Mouse (Mus musculus): ENCODE results near the gene Ccdc142. TPM values are rescaled to one million over a fixed set of nuclear protein-coding genes. Genes with fewer than 3 reads are reported as not detected.

Gene Ccdc142
- 1 to 10 TPM; 2.3 to 2.7 TPM for total RNA-seq (2021)

DNA sequence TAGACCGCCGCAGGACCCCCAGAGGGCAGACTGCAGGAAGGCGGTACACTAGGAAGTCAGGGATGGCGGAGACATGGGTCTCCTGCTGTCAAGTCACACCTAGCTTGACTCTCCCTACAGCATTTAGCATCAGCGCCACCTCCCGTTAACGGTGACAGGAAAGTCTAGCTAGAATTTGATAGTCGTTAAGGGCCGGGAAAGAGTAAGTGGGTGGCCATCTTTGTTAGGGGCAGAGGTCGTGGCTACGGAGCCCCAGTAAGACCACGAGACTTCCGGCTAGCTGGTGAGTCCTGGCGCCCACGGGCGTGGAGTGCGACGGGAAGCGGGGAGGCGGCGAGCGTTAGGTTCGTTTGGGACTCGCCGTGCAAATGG, at the start of gene Ccdc142, which contains the start of gene Gm42688:
Ccdc142 (plus strand) TSS at position 286 of the 372 bp plus-strand sequence.
Gm42688 (plus strand) TSS at position 302 of the 372 bp plus-strand sequence.
- intact Hi-C loops (cut with DNase I) = loop anchor here (1.0 to 2.0 kb wide), 2 partner anchors 47 to 105 kb away; partner anchors contain the start of genes Aup1 and Htra2

GRCm38 (mm10) chr6:83053136-83053960, 48.1 kb upstream of the Ccdc142 start:
- intact Hi-C loops (cut with DNase I) = no loop called here
- peak in 1 of 2 experiments; percentile 52 for DNase-seq

More for the DNA sequence above, at the start of gene Ccdc142, which contains the start of gene Gm42688:
- DNase-seq = peak; percentile 93 to 94

GRCm38 (mm10) chr6:83054074-83054851, 47.1 kb upstream of the Ccdc142 start, which contains the start of gene Aup1:
Aup1 (plus strand) TSS chr6:83054521.
- peak; percentile 97 for DNase-seq
- intact Hi-C loops (cut with DNase I) = loop anchor here (2.0 kb wide), 1 partner anchor 47 kb away; the partner anchor contains the start of genes Ccdc142 and Gm42688

- DNase-seq = no peak
- intact Hi-C loops (cut with DNase I) = loop anchor here (1.0 to 2.0 kb wide), 2 partner anchors 46 to 58 kb away; partner anchors contain the start of genes Ccdc142 and Gm42688
These were observed 46.5 kb upstream of the Ccdc142 start, which contains the start of gene Htra2 for GRCm38 (mm10) chr6:83054871-83055431. Htra2 (minus strand) TSS chr6:83055273.

GRCm38 (mm10) chr6:83057790-83058189, 43.6 kb upstream of the Ccdc142 start, which contains the start of gene Dqx1:
Dqx1 (plus strand) TSS chr6:83057844.
- no peak for DNase-seq
- intact Hi-C loops (cut with DNase I) = no loop called here

DNA sequence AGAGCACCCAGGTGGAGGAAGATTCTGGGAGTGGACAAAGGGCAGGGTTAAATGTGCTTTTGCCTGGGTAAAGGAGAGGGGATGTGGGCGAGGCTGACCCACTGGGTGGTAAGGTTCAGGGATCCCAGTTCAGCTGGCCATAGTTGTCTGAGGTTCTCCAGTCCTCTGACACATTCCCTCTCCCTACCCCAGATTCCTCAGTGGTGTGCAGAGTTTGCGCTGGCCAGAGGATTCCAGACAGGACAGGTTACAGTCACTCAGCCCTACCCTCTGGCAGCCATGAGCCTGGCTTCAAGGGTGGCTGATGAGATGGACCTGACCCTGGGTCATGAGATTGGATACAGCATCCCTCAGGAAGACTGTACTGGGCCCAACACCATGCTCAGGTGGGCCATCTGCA, 42.7 kb upstream of the Ccdc142 start:
- intact Hi-C loops (cut with DNase I) = no loop called here
- DNase-seq = no peak

DNA sequence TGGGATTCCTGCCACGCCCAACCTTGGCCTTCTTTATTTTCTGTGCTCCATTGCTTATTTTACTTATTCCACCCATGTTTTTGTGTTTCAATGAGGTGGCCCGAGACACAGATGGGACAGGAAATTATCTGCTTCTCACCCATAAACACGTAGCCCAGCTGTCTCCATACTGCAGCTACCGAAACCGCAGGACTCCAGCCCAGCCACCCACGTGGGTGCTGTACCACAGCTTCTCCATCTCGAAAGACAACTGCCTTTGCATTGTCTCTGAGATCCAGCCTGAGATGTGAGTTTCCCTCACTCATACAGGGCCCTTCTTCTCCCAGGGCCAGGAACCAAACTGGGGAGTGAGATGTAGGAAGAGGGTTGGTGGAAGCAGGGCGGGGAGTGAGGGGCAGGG, 35.4 kb upstream of the Ccdc142 start:
- no peak for DNase-seq
- intact Hi-C loops (cut with DNase I) = no loop called here

GRCm38 (mm10) chr6:83066441-83066840, 35.0 kb upstream of the Ccdc142 start:
- intact Hi-C loops (cut with DNase I) = no loop called here
- DNase-seq = no peak

DNA sequence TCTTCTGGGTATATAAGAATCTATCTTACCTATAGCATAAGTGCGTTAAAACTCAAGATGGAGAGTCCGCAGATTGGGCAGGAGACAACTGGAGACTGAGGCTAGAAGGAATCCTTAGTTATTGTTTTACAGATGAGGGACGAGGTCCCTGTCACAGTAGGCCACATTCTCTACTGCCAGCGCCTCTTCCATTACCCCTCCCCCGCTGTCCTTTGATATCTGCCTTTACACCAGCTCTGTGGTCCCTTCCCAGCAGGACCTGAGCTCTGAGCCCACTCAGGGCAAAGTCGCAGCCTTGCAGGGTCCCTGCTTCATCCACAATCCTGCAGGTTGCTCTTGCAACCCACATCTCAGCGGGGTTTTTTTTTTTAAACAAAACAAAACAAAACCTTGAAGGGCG, 33.2 kb upstream of the Ccdc142 start:
- no peak for DNase-seq
- intact Hi-C loops (cut with DNase I) = no loop called here

DNA sequence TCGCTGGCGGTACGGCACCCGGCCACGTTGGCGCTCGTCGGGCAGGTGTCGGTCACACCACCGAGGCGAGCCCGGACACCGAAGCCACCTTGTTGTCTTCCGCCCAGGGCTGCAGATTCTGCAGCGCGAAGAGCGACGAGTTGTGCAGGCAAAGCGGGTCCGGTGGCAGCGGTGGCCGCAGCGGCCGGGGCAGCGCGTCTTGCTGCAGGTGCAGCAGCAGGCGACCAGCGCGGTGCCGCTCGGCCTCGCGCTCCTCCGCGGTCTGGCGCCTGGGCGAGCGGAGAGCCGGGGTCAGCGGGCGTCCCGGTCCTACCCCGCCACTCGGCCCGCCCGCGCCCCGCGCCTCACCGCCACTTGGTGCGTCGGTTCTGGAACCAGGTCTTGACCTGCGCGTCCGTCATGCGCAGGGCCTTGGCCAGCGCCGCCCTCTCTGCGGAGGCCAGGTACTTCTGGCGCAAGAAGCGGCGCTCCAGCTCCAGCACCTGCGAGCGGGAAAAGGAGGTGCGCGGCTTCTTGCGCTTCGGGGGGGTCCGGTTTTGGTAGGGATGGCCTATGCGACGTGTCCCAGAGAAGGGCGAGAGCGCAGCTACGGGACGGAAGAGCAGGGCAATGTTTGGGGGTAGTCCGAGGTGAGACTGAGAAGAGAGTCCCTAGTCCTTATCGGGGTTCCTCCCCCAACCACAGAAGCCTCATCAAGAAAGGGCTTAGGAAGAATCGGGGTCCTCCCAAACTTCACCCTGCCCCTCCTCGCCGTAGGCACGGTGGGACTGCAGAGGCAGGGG, 32.5 kb upstream of the Ccdc142 start:
- no peak for DNase-seq
- intact Hi-C loops (cut with DNase I) = no loop called here

- peak in 1 of 2 experiments; percentile 26 for DNase-seq
- intact Hi-C loops (cut with DNase I) = no loop called here
These were observed 31.7 kb upstream of the Ccdc142 start for GRCm38 (mm10) chr6:83069488-83070246.

DNA sequence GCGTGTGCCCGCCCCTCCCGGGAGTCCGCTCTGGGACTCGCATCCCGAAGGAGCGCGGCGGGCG, 31.3 kb upstream of the Ccdc142 start, which contains the start of gene Tlx2:
Tlx2 (minus strand) TSS at position 47 of the 64 bp plus-strand sequence.
- intact Hi-C loops (cut with DNase I) = no loop called here
- no peak for DNase-seq

DNA sequence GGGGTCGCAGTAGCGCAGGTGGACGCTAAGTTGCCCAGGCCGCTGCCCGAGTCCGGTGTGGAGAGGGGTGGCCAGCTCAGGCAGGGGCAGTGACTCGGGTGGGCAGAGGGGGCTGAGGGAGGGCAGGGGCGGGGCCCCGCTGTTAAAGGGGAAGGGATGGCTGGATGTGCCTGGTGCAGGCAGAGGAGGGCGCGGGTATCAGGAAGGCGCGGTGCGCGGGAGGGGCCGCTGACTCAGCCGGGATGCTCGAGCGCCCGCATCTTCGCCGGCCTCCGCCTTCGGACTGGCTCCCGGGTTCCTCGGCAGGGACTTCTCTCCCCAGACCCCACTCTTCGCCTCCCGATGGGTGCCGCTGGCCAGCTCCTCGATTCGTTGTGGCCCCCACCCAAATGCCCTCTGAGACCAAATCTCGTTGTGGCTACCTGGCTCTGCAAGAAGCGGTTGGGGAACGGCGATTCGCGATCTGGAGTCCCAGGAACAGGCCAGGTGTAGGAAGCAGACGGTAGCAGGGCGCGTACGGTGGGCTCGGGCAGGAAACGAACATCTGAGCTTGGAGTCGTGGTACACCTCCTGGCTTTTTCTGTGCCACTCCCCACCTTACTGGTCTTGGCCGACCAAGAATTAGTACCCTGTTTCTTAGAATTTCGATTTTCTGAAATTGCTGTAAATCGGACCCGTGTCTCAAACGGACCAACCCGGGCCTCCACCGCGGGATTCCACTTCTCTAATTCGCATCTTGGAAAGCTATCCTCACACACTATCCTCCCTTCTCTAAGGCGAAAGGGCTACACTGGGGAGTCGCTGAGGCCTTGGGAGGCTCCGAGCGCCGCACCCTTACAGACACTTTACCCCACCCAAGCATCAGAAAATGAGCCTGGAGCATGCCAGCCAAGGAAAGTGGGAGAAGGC, 30.8 kb upstream of the Ccdc142 start:
- peak; percentile 55 to 56 for DNase-seq
- intact Hi-C loops (cut with DNase I) = no loop called here

DNA sequence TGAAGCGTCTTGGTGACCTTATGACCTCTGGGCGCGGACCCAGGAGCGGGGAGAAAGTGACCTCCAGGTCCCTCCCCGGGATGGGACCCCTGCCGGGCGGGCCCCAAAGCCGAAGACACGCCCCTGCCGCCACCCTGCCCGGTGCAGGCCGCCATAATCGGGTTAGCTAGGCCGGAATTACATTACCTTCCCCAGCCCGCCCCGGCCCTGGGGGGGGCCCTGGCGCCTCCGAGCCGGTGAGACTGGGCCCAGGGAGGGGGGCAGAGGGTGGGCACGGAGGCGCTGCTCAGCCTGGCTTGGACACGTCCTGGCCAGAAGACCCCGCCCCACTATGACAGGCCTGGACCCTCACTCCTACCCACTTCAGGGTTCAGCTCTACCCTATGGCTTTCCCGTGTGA, 30.2 kb upstream of the Ccdc142 start:
- DNase-seq = no peak
- intact Hi-C loops (cut with DNase I) = no loop called here

DNA sequence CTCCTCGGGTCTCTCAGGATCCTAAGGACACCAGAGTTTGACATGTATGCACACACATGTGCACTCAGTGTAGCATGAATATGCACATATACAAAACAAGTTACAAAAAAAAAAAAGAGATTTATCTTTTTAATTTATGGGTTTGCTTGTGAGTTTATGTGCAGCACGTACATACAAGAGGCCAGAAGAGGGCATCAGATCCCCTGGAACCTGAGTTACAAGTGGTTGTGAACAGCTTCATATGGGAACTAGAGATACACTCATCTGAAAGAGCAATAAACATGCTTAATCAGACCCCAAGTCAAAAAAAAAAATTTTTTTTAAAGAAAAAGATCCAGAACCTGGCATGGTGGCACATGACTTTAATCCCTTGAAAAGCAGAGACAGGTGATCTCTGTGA, 26.4 kb upstream of the Ccdc142 start:
- no peak for DNase-seq
- intact Hi-C loops (cut with DNase I) = no loop called here

DNA sequence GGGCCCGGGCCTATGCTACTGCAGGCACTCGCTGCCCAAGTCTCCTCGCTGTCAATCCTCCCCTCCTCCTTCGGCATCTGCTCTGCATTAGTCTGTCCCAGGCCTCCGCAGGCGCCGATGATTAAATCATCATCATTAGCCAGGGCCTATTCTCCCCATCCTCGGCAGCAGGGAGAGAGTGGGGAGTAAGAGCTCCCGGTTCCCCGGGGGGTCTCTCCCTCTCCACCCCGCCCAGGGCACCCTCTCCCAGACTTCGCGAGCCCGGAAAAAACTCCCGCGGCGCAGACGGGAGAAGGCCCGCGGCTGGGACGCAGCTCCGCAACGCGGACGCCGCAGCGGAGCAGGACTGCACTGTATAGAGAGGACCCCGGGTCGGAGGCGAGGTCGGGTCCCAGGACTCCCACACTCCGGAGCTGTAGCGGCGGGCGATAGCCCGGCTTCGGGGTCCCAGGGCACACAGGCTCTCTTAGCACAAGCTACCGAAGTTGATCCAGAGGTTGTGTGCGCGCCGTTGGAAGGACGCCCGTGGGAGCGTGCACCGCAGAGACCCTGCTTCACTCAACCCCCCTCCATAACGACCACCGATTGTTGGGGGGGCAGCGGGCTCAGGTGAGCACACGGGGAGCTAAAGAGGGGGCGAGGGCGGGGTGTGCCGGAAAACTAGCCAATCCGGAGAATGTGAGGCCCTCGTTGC, 23.6 kb upstream of the Ccdc142 start, which contains the start of gene Pcgf1:
Pcgf1 (plus strand) TSS at position 240 of the 694 bp plus-strand sequence.
- intact Hi-C loops (cut with DNase I) = loop anchor here (1.0 kb wide), 1 partner anchor 23 kb away; no protein-coding TSS in a partner anchor
- no peak for DNase-seq

DNA sequence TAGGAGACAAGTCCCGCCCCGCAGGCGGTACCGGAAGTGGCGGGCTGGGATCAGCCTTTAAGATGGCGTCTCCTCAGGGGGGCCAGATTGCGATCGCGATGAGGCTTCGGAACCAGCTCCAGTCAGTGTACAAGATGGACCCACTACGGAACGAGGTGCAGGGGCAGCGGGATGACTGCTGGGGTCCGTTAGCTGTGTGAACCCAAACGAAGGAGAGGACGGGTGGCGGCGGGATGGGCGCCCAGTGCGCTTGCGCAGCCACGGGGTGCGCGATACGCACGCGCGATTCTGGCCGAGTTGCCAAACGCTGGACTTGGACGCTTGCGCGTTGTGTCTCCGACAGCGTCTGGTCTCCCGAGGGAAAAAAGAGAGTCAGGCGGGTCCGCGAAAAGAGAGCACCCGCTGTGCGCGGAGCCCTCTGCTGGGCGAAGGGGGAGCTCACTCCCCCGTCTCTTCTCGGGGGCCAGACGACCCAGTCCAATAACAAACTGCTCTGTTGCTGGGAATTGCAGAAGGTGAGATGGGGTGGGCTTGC, 23.0 kb upstream of the Ccdc142 start:
- DNase-seq = peak; percentile 99 to 100
- intact Hi-C loops (cut with DNase I) = loop anchor here (1.0 kb wide), 1 partner anchor 22 kb away; no protein-coding TSS in a partner anchor

DNA sequence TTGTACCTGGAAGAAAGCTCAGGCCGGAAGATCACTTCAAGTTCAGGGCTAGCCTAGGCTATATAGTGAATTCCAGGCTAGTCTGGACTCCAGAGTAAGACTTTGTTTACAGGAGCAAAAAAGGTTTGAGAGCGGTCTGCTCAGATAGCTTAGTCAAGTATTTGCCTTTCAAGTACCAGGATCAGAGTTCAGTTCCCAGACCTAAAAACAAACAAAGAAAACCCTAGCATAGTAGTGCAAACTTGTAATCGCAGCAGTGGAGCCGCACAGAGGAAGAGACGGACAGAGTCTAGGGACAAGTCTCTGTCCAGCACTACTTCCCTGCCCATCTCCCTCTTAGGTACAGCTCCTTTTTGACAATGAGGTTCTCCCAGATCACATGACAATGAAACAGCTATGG, 21.2 kb upstream of the Ccdc142 start:
- intact Hi-C loops (cut with DNase I) = no loop called here
- no peak for DNase-seq
